Mouse (Mus musculus) cerebellum, adult 2 months (tissue): ENCODE measurements around the gene Dnaaf2. TPM values are rescaled to one million over a fixed set of nuclear protein-coding genes. Genes with fewer than 3 reads are reported as not detected.

Source experiments
- DNase-seq, 2 experiments: peaks; one replicate each; pipeline ENCODE4 v3.0.0; 2021
- H3K27ac ChIP-seq: fragments of 200-500 bp; 2 replicates; pipeline ENCODE4 v1.5.1; 2012; ENCODE audit warnings: low read length, control low read depth, inconsistent platforms; ENCODE audit not compliant: insufficient read depth
- H3K27me3 ChIP-seq: fragments of 200-500 bp; 2 replicates; pipeline ENCODE4 v1.6.1; 2012; ENCODE audit warnings: inconsistent platforms, mild to moderate bottlenecking, low read length, moderate library complexity; ENCODE audit not compliant: control insufficient read depth, insufficient read depth
- H3K4me1 ChIP-seq: fragments of 200-500 bp; 2 replicates; pipeline ENCODE4 v1.6.1; 2011; ENCODE audit warnings: low read length; ENCODE audit not compliant: control insufficient read depth, insufficient read depth
- H3K4me3 ChIP-seq: fragments of 200-500 bp; replicated peaks from 2 replicates; pipeline ENCODE3; 2011; ENCODE audit warnings: mild to moderate bottlenecking, low read depth, low read length, control low read depth; ENCODE audit not compliant: insufficient read depth
- CTCF ChIP-seq: fragments of 200-500 bp; IDR thresholded peaks from 2 replicates; pipeline ENCODE4 v1.5.1; 2011; ENCODE audit warnings: low read depth, mild to moderate bottlenecking, control low read depth, low read length, moderate library complexity, borderline replicate concordance; ENCODE audit not compliant: insufficient read depth
- POLR2A ChIP-seq: fragments of 200-500 bp; IDR thresholded peaks from 2 replicates; pipeline ENCODE4 v1.6.1; 2011; ENCODE audit warnings: low read length, control low read depth, borderline replicate concordance; ENCODE audit not compliant: insufficient read depth
- WGBS: fragments of 180-500 bp; shearing (Covaris S2); methylation state at CpG from one replicate; pipeline ENCODE4 v1.1.7; 2018; 5-methylcytosine and 5-hydroxymethylcytosine counted together
- polyA plus RNA-seq: library from polyadenylated mRNA; depleted of rRNA; stranded (reverse); fragments of >200 nt; gene quantifications from 2 replicates; pipeline ENCODE4 v1.2.3, GENCODE M21; 2012

Dnaaf2 gene
- polyA plus RNA-seq, 1 experiment, result 2.6 TPM

DNA sequence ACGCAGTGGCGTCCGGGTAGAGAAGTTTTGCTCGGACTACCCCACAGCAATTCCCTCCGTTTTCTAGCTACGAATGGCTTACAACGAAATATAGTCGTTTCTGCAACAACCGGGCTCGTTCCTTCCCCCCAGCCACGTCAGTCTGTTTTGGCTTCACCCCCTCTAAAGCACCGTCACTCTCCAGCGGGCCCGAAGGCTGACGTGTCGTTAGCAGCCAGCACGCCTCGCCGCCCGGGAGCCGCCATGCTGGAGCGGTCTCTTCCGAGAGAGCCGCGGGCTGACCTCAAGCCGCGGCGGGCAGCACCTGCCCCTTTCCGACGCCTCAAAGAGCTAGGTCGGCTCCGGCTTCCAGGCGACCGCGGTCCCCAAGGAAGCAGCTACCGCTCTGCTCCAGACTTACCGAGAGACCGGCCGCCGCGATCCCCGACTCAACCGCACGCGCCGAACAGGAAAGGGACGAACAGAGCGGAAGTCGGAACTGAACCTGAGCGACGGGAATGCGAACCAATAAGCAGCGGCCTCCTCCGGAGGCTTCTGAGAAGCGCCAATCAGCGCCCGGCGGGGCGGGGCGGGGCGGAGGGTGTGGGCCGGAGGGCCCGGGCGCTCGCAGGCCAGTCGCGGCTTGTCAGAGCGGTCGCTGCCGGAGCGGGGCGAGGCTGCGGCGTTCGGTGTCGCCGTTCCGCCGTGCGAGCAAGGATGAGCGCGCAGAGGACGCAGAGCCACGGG, 14.5 kb downstream of the Dnaaf2 start, which contains the start of the genes Rpl36al and Mgat2:
TSS of gene Rpl36al (minus strand) at position 501 of the 726 bp plus-strand sequence.
TSS of gene Mgat2 (plus strand) at position 575 of the 726 bp plus-strand sequence.
- H3K4me1 ChIP-seq, result peaks cover 6% of the 10 kb centered on the region; the same call in 1 of the 2 replicates
- TF ChIP-seq POLR2A (peak; percentile 93), CTCF (no peak)

DNA sequence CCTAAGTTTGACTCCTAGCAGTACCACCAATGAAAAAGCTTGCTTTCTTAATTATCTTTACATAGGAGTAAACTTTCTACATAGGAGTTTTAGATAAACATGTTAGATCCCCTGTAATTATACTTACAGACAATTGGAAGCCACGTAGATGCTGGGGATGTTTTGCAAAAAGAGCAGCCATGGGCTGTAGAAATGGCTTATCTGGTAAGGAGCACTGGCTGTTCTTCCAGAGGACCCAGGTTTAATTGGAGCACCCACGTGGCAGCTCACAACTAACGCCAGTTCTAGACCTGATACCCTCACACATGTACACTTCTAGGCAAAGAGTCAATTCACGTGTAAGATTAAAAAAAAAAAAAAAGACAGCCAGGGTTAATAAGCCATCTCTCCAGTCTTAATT, 16.4 kb downstream of the Dnaaf2 start:
- TF ChIP-seq POLR2A (no peak), CTCF (no peak)
- Histone ChIP-seq H3K4me3 (no peak overlapping the region), H3K27ac (no peak overlapping the region), H3K4me1 (peaks cover 6% of the 10 kb centered on the region; the same call in 1 of the 2 replicates), H3K27me3 (no peaks in the 10 kb centered on the region)
- 83% methylated on average over 4 of the region's 4 CpGs for WGBS
- no peak for DNase-seq

More for the DNA sequence above, 14.5 kb downstream of the Dnaaf2 start, which contains the start of the genes Rpl36al and Mgat2:
- H3K27me3 ChIP-seq, result no peaks in the 10 kb centered on the region
- peak within 1 kb of the TSS; percentile 88 for H3K27ac ChIP-seq
- peak within 1 kb of the TSS; percentile 91 for H3K4me3 ChIP-seq
- peak; percentile 99 for DNase-seq
- WGBS, result under 1% methylated on average over 84 of the region's 84 CpGs

DNA sequence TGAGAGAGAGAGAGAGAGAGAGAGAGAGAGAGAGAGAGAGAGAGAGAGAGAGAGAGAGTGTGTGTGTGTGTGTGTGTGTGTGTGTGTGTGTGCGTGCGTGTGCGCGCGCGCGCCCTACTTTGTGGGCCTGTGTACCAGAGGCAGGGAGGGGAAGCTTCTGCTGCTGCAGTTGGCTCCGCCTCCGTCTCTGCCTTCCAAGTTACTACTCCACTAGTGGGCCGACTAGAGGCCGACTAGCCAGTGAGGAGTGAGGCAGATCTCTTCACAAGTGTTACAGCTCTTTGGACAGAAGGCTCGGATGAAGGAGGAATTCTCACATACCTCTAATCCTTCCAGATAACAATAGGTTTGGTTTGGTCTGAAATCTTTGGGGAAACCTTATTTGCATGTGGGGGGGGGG, 18.9 kb downstream of the Dnaaf2 start:
- Histone ChIP-seq H3K4me1 (no peaks in the 10 kb centered on the region), H3K4me3 (no peak overlapping the region), H3K27me3 (no peaks in the 10 kb centered on the region), H3K27ac (no peak overlapping the region)
- WGBS, result 75% methylated on average over 12 of the region's 12 CpGs
- TF ChIP-seq CTCF, result no peak
- no peak for TF ChIP-seq POLR2A
- no peak for DNase-seq

DNA sequence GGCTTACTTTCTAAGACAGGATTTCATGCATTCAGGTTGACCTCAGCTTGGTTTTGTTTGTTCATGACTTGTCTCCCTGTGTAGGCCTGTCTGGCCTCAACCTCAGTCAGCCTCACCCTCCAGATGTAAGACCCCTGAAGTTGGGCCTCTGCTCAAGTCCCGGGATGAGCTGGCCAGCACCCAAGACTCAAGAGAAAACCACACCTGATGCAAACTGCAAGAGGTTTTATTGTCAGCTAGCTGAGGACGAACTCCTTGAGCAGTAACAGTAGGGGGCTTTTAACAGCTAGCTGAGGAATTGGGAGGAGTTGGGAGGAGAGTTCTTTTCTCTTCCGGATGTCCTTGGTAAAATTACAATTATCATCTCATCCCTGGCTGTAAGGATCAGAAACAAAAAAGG, 20.7 kb downstream of the Dnaaf2 start:
- WGBS, result 60% methylated on average over 3 of the region's 3 CpGs
- no peaks in the 10 kb centered on the region for H3K4me1 ChIP-seq
- DNase-seq, result no peak
- no peak for TF ChIP-seq CTCF
- TF ChIP-seq POLR2A, result no peak
- no peaks in the 10 kb centered on the region for H3K27me3 ChIP-seq
- no peak overlapping the region for H3K27ac ChIP-seq
- no peak overlapping the region for H3K4me3 ChIP-seq

DNA sequence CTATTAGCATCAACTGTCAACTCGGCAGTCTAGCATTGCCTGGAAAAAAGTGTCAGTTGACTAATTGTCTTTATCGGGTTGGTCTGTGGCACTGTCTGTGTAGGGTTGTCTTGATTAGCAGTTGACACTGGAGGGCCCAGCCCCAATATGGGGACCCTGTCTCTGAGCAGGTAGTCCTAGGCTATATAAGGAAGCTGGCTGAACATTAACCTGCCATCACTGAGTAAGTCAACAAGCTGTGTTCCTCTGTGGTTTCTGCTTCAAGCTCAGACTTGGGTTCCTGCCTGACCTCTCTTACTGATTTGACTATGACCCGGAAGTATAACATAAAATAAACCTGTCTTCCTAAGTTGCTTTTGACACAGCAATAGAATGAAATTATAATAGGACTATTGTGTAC, 22.3 kb downstream of the Dnaaf2 start:
- 93% methylated on average over 3 of the region's 3 CpGs for WGBS
- TF ChIP-seq POLR2A (no peak), CTCF (no peak)
- H3K27me3 ChIP-seq, result no peaks in the 10 kb centered on the region
- no peak for DNase-seq
- H3K4me3 ChIP-seq, result no peak overlapping the region
- H3K4me1 ChIP-seq, result no peaks in the 10 kb centered on the region
- no peak overlapping the region for H3K27ac ChIP-seq

DNA sequence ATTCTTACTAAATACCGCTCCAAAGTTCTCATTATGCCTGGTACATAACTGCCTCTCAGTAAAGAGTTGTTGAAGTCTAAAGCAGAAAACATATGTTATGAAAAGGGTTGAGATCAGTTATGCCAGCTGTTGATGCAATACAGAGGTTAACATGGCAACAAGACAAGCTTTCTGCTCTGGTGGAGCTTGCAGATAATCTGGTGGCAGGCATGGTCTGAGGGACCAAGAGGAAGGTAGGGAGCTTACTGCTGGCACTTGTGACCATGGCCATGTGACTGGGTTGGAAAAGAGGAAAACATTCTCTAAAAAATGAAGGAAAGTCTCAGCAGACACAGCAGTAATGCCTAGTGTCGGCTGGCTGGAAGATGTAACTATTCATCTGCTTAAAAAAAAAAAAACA, 26.9 kb downstream of the Dnaaf2 start:
- no peak overlapping the region for H3K27ac ChIP-seq
- no peak for DNase-seq
- no peaks in the 10 kb centered on the region for H3K27me3 ChIP-seq
- WGBS, result 91% methylated on average over 2 of the region's 2 CpGs
- no peaks in the 10 kb centered on the region for H3K4me1 ChIP-seq
- TF ChIP-seq POLR2A (no peak), CTCF (no peak)
- H3K4me3 ChIP-seq, result no peak overlapping the region

DNA sequence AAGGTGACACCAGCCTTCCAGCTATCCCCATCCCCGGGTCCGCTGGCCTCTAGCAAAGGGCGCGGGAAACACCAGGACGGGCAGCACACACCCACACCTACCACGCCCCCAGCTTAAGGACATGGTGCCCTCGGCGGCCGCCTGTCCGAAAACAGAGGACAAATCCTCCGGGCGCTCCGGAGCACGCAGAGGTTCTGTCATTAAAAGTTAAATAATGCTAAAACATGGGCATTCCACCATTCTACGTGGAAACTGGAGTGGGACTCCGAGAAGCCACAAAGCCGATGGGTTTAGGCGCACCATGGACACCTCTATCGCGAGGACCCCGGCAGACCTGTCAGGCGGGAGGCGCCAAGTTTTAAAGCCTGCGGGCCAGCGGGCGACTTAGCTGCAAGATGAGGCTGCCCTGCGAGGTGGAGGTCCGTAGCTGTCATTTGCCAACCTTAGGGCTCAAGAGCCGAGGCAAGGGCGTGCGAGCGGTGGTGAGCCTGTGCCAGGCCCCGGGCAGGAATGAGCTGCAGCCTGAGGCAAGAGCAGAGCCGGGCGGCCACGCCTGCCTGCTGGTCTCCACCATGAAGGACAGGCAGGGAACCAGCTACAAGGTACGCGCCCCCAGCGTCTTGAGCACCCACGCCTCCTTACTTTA, 29.6 kb downstream of the Dnaaf2 start, which contains the start of gene Lrr1:
TSS of gene Lrr1 (plus strand) at position 354 of the 646 bp plus-strand sequence.
- Histone ChIP-seq H3K27me3 (no peaks in the 10 kb centered on the region), H3K4me3 (peak within 1 kb of the TSS; percentile 78), H3K27ac (peak within 1 kb of the TSS; percentile 80; the same call in 1 of the 2 replicates), H3K4me1 (no peaks in the 10 kb centered on the region)
- no peak; the same call in 1 of the 2 replicates for TF ChIP-seq POLR2A
- no peak for TF ChIP-seq CTCF
- peak; percentile 82 to 94 for DNase-seq
- under 1% methylated on average over 40 of the region's 40 CpGs for WGBS
